Mouse (Mus musculus) CD4-positive, CD25-positive, alpha-beta regulatory T cell, adult 2 months (primary cell): ENCODE results near the gene Ebi3.

ENCODE experiments used
- DNase-seq: peaks from one replicate; pipeline ENCODE4 v3.0.0-alpha.2; 2012; ENCODE audit warnings: low read depth, low spot score

Gene Ebi3

DNA sequence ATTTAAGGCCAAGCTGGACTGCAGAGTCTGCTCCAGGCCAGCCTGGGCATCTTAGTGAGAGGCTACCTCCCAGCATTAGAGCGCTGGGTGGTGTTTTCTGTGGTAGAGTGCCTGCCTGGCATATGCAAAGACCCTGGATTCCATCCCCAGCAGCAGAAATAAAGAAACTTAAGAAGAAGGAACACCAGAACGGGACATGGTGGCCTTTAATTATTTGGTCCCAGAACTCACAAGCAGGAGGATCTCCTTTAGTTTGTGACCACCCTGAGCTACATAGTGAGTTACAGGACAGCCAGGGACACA lies 6.1 kb downstream of the Ebi3 start:
- DNase-seq = no peak

DNA sequence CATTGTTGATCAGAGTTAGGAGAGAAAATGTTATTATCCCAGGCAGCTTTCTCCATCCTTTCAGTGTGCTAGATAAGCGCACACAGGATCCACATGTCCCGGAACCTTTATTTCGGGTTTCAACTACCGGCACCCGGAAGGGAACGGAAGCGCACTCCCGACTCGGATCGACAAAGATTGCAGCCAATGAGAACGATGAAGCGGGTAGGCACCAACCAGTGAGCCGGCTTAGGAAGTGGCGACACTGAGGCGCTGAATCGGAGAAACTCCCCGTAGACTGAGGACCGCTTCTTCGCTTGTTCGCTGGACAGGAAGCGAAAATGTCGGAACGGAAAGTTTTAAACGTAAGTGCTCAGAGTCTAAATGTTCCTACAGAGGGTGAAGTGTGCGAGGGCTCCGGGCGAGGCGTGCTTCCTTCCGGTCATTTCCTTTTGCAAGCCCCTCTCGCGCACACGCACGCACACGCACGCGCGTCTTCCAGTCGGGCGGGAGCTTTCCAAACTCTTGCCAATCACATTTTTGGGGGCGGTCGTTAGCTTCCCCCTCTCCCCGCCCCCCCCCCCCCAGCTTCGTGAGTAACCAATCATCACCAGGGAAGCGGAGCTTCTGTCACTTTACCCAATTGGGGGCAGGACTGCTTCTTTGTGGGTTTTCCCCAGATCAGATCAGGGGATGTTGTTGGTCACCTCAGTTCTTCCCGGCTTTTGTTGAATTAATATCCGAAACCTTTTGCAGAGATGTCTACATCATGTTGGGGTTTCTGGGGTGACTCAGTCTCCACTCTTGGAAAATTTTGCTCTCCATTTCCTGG lies 6.7 kb downstream of the Ebi3 start, which contains the start of gene Yju2:
TSS of gene Yju2 (plus strand) at position 182 of the 811 bp plus-strand sequence.
- DNase-seq = peak; percentile 95

DNA sequence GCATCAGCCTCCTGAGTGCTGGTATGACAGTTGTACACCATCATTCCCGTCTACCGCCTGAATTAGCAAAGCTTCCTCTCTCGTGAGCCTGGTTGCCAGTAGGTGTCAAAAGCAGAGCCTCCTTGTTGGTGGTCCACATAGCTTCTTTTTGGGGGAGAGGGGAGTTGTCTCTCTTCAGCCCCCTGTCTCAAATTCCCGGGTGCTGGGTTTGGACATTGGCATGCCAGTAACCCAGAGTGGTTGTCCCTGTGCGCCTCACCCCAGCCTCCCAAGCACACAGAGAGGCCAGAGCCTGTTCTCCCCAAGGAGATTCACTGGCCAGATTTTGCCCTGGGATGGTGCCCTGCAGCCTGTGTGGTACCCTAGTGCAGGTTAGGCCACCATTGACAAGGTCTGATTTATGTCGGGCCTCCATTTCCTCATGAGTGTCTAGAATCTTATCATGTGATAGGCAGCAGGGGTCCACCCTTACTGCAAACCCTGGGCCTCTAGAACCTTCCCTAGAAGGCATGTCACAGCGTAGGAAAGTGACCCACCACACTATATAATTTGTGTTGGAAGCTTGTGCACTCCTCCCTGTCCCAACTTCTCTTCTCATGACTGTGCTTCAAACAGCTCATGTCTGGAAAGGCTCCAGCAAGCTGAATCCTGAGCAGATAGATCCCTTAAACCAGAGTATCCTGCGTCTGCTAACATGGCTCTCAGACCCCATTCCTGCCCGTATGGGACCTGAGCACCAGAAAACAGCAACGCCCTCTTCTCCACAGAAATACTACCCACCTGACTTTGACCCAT lies 7.7 kb downstream of the Ebi3 start:
- DNase-seq = no peak

DNA sequence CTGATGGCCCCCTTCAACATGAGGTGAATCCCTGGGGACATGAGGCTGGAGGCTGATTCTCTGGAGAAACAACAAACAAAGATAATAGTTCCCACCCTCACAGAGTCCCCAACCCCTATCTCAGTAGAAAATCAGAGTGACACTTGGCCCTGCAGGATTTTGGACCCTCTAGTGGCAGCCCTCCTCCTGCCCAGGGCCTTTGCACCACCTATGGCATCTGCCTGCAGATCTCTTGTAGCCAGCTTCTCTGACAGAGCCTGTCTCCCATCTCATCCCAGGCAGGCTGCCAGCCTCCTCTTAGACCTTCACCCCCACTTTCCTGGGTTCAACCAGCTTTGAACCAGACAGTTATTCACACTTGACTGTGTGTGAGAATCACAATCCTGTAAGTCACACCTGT lies 8.4 kb downstream of the Ebi3 start:
- DNase-seq = no peak

DNA sequence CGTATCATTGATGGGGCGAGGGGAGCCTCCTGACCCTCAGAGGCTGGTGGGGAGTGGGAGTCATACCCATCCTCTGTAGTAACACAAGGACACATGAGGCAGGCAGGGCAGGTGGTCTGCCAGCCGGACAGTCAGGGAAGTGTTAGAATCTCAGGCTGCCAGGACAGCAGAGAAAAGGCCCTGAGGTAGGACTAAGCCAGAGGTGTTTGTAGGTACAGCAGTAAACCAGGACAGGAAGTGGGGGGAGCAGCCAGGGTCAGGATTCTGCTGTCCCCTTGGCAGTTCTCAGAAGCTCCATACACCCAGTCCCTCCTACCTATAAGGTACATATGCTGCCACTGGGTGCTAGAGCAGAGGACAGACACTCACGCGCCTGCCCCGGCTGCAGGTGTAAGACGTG lies 9.2 kb downstream of the Ebi3 start:
- no peak for DNase-seq

DNA sequence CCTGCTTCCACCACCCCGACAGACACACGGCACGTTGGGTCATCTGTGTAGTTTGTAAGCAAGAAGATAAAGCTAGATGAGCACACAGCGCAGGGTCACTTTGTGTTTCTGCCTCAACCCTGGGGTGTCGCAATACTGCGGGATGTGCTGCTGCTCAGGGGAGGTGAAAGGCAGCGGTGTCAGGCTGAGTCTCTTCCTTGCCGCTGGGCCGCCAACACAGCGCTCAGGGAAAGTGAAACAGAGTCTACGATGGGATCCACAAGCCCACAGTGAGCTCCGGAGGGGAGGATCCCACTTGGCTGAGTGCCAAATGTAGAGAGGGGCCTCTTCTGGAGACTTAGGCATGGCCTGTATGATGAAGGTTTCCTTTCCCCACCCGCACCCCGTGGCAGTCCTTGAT lies 10.7 kb downstream of the Ebi3 start:
- no peak for DNase-seq

DNA sequence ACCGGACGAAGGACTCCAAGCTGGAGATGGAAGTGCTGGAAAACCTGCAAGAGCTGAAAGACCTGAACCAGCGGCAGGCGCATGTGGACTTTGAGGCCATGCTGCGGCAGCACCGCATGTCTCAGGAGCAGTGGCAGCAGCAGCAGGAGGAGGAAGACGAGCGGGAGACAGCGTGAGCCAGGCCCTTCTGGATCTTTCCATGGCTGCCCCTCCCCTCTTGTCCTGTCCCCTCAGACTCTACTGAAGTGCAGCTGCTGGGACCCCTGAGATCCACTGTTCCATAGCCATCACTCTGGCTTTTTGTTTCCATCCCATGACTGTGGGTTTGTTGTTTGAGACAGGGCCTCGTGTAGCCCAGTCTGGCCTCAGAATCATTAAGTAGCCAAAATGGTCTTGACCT lies 12.1 kb downstream of the Ebi3 start:
- no peak for DNase-seq

DNA sequence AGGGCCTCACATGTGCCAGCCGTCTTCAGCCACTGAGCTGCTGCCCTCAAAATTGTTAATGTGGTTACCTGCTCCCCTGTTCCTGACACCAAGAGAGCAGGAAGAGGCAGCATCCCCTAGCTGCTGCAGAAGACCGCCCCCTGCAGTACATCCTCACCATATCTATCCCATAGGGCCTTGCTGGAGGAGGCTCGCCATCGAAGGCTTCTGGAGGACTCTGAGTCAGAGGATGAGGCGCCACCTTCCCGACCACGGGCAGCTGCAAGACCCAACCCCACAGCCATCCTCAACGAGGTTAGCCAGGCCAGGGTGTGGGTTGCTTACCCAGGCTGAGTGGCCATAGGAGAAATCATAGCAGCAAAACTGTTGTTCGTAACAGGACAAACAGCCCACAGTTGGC lies 12.6 kb downstream of the Ebi3 start:
- DNase-seq = no peak

DNA sequence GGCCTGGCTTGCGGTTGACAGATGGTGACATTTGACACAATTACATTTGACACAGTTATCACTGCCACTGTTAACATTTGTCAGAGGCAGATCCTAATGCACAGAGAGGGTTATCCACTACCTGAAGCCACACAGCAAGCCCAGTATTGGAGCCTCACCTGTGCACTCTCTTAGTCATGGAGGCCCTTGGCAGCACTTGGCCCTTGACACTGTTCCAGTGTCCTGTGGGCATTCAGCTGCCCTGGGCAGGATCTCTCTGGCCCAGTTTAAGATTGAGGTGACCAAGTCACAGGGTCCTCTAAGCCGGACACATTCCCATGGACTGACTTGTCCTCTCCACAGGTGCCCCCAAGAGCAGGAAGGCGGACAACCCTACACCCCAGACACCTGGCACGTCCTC lies 14.7 kb downstream of the Ebi3 start:
- no peak for DNase-seq

DNA sequence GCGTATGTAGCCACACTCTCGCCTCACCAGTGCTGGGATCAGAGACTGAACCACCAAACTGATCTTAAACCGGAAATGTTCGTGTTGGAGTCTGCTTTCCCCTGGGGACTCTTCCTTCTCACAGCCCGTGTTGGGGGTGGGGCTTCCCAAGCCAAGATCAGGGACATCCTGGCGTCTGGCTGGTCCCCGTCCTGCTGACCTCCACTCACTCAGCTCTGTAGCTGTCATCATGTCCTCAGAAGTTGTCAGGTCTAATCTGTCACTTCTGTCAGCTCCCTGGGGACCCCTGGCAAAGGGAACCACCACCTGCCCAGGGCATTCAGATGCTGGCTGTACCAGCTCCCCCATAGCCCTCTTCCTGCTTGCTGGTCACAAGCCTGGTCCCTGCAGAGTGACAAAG lies 15.8 kb downstream of the Ebi3 start:
- DNase-seq = no peak

DNA sequence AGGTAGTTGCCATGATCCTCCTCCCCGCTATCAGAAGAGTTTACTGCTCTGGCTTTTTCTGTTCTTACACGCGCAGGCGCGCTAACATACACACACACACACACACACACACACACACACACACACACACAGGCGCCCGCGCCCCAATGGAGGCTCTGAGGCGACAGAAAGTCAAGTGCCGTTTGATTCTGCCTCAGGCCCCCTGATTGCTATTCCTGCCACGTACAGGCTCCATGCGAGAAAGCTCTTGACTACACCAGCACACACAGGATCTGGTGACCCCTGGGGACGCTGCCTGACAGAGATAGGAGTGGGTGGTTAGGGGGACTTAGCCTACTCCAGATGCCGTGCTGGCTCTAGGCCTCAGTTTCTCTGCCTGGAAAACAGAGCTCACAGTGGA lies 17.1 kb downstream of the Ebi3 start:
- no peak for DNase-seq

DNA sequence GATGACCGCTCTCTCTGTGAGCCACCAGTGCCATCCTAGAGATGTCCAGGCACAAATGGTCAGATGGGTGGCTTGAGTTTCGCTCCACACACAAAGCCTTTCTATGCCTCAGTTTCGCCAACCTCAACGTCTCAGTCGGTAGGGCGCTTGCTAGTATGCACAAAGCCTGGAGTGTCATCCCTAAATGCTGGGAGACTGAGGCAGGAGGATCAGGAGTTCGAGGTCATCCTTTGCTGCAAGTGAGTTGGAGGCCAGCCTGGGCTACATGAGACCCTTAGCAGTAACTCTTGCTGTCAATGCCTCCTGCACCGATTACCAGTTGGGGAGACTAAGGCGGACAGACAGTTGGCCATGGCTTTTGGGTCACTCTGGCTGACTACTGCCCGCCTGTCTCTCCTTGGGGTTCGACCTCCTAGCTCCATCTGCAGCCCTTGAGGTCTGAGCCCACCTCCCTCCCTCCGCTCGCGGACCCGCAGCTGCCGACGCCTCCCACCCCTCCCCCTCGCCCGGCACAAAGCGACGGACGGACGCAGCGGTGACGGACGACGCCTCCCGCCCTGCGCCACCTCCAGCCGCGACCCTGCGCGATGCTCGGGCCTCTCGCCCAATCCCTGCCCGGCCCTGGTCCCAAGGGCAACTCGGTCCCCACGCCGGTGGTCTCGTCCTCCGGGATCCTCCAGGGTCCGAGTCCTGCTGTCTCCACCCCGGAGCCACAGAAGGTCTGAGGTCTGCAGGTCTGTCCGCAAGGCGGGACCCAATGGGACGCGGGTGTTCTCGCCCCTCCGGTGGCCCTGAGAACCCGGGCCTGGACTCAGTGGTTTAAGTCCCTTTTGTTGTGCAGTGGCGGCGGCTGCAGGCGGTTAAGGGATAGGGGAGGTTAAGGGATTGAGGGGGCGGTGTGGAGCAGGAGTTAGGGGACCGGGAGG lies 17.8 kb downstream of the Ebi3 start, which contains the start of gene Shd:
TSS of gene Shd (plus strand) at position 502 of the 926 bp plus-strand sequence.
- DNase-seq = no peak

DNA sequence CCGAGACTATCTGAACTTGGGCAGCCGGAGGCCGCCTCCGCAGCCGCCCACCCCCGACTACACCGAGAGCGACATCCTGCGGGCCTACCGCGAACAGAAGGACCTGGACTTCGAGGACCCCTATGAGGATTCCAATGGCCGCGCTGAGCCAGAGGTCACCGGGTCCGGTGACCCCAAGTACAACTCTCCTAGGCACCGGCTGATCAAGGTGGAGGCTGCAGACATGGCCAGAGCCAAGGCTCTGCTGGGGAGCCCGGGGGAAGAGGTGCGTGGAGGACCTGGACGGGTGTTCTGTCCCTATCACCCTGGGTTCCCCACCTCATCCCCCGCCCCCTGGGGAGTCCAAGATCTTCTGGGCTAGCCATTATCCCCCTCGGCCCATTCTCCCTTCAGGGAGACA lies 19.0 kb downstream of the Ebi3 start:
- DNase-seq = no peak

DNA sequence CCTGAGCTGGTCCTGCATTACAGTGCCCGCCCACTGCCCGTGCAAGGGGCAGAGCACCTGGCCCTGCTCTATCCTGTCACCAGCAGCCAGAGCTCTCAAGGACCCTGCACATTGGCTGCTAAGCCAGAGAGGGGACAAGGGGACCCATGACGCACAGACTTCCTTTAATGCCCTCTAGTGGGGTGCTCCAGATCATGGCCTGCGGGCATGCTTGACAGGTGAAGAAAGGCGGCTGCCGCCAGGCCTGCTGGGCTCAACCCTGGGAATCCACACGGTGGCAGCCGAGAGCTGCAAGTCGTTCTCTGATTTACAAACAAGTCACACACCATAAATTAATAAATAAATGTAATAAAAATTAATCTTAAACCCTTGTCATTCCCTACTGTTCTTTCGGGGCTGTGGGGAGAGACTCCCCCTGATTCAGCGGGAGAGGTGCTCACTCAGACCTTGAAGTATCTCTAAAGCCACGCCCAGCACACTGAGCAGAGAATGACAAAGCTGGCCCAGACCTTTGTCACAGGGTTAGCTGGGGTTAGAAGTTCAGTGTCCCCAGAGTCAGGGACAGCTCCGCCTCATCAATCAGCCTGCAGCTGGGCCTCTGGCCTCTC lies 23.9 kb downstream of the Ebi3 start:
- DNase-seq = peak; percentile 87

DNA sequence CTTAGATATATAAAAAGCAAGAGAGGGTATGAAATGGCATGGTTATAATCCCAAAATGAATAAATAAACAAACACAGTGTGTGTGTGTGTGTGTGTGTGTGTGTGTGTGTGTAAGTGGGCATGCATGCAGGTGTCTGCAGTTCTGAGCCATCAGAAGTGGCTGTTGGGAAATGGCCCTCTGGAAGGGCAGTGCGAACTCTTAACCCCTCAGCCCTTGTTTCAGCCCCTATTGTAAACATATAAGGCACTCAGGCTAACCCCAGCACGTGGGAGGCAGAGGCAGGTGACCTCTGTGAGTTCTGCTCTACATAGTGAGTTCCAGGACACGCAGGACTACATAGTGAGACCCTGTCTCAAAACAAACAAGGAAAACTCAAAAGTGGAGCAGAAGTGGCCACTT lies 24.9 kb downstream of the Ebi3 start:
- DNase-seq = no peak

DNA sequence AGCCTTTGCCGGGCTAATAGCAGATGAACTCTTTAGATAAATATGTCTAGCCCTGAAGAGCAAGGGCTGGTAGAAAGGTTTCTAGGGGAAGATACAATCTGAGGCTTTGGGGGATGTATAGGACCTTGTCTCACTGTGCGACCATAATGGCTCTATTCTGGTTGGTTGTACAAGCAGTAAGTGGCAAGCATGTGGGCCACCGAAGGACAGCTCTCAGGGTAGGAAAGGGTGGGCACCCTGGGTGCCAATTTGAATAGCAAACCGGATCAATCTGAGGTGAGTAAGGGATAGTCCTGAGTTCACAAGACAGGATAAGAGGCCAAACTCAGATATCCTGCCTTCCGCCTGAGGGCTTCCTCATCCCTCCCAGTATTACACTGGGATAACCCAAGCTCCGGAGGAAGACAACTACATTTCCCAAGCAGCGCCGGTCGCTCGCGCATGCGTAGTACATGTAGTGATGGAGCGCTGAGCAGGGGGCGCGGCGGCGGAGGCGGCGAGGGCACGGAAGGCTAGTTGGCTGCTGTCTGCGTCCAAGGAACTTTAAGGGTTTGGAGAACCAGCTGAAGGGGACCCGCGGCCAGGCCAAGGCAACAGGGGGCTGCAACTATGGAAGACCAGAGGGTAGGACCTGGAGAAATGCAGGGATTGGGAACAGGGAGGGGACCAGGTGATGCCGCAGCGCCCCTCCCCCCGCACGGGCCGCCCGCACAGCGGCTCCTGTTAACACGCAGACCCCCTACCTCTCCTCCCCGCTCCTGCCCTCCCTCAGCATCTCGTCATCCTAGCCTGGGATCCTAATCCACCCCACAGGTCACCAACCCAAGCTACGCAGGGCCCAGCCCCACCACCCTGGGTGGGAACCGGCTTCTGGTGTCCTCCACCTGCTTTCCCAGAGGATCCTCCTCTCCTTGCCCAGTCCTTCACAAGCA lies 33.9 kb downstream of the Ebi3 start, which contains the start of gene Fsd1:
TSS of gene Fsd1 (plus strand) at position 480 of the 932 bp plus-strand sequence.
- peak; percentile 22 for DNase-seq

DNA sequence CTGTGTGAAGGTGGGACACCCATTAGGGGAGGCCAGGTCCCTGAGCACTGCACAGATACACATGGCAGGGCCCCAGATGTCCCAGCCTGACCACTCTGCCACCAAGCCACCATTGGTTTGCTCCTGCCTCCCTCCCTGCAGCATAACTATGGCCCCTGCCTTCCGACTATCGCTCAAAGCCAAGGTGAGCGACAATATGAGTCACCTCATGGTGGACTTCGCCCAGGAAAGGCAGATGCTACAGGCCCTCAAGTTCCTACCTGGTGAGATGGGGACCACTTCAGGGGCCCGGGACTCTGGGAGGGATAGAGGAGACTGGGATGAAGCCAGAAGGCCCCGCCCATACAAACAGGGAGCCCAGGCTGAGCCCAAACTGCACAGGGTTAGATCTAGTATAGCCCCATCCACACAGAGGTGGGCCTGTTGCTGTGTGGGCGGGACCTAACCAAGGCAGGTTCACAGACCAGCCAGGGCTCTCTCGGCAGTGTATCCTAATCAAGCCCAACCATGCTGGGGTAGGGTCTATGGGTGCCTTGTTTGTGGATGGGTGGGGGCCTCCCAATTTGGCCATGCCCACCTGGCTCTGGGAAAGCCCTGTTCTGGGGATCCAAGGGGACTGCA lies 37.9 kb downstream of the Ebi3 start:
- no peak for DNase-seq

DNA sequence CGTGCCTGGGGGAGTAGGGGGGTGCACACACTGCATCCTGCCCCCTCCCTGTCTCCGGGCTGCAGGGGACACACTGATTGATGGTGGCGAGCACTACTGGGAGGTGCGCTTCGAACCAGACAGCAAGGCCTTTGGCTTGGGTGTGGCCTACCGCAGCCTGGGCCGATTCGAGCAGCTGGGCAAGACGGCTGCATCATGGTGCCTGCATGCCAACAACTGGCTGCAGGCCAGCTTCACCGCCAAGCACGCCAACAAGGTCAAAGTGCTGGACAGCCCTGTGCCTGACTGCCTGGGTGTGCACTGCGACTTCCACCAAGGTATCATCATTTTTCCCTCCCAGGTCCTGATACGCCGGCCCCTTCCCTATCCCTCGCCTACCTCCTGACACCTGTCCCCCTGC lies 43.6 kb downstream of the Ebi3 start:
- DNase-seq = no peak

DNA sequence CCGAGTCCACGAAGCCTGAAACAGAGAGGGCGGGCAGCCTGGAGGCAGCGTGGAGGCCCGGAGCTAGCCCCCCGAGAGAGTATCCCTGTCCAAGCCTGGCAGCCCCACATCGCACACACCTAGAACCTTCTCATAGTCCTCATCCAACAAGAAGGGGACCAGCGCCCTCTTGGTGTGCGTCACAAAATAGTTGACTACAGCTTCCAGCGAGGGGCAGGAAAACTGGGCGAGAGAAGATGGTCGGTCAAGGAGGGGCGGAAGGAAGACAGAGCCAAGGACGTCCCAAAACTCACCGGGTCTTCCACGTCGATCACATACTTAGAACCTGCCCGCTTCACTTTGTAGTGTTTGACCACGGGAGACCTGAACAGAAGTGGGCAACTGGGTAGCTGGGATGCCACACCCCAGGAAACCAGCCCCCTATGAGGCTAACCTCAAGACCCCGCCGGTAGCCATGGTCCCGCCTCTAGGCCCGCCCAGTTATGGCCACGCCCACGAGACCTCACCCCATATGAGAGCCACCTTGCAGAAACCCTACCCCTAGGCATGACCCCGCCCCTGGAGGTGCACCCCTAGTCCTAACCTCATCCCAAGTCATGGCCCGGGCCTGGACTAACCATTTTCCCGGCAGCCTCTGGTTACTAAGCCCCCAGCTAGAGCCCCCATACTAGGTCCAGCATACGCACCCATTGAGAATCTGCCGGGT lies 47.5 kb downstream of the Ebi3 start:
- no peak for DNase-seq
